Mouse (Mus musculus) testis, postnatal 10 days (tissue): ENCODE results near the gene Boc.
A peak's percentile ranks its signal among the peaks of the same experiment; 100 is the strongest.

ENCODE experiments used
- DNase-seq: peaks from one replicate; pipeline ENCODE4 v3.0.0; 2021; ENCODE audit warnings: low spot score

The Boc gene

GRCm38 (mm10) chr16:44558471-44559329 lies at the start of gene Boc:
TSS of gene Boc (minus strand) at chr16:44558897.
- peak; percentile 81 for DNase-seq

GRCm38 (mm10) chr16:44606643-44607042 lies 47.9 kb upstream of the Boc start:
- no peak for DNase-seq

- DNase-seq, result no peak
Measured at GRCm38 (mm10) chr16:44604021-44604616, 45.4 kb upstream of the Boc start.

GRCm38 (mm10) chr16:44601999-44602794 lies 43.5 kb upstream of the Boc start:
- no peak for DNase-seq

- DNase-seq, result no peak
Measured at GRCm38 (mm10) chr16:44601182-44601581, 42.5 kb upstream of the Boc start.

- DNase-seq, result no peak
Measured at GRCm38 (mm10) chr16:44597106-44597806, 38.6 kb upstream of the Boc start.

GRCm38 (mm10) chr16:44589506-44589905 lies 30.8 kb upstream of the Boc start:
- no peak for DNase-seq

GRCm38 (mm10) chr16:44579421-44580024 lies 20.8 kb upstream of the Boc start:
- DNase-seq, result no peak

GRCm38 (mm10) chr16:44578551-44578950 lies 19.9 kb upstream of the Boc start:
- no peak for DNase-seq

- DNase-seq, result no peak
Measured at GRCm38 (mm10) chr16:44568056-44568455, 9.4 kb upstream of the Boc start.

- DNase-seq, result no peak
Measured at GRCm38 (mm10) chr16:44565328-44566210, 6.9 kb upstream of the Boc start.

- no peak for DNase-seq
Measured at GRCm38 (mm10) chr16:44564359-44564758, 5.7 kb upstream of the Boc start.

GRCm38 (mm10) chr16:44562061-44562460 lies 3.4 kb upstream of the Boc start:
- DNase-seq, result no peak

- DNase-seq, result no peak
Measured at GRCm38 (mm10) chr16:44560214-44560613, 1.5 kb upstream of the Boc start.

- no peak for DNase-seq
Measured at GRCm38 (mm10) chr16:44559330-44559695, 616 bp upstream of the Boc start.

GRCm38 (mm10) chr16:44557661-44558470 lies 831 bp downstream of the Boc start:
- peak; percentile 75 for DNase-seq

GRCm38 (mm10) chr16:44557084-44557483 lies 1.6 kb downstream of the Boc start:
- no peak for DNase-seq

GRCm38 (mm10) chr16:44555791-44556709 lies 2.6 kb downstream of the Boc start:
- peak; percentile 30 for DNase-seq

- no peak for DNase-seq
Measured at GRCm38 (mm10) chr16:44553861-44554260, 4.8 kb downstream of the Boc start.
